Mouse (Mus musculus): Measurements from ENCODE around the gene Rpl6. TPM values are rescaled to one million over a fixed set of nuclear protein-coding genes. Genes with fewer than 3 reads are reported as not detected.
"Not testable (repeated sequence)": the region's sequence is repeated elsewhere in the genome, so short reads cannot be mapped to it uniquely, and the experiment has no call there.

The Rpl6 gene
- polyA plus RNA-seq, 1 experiment from 2014 or later, result 696 TPM

GRCm38 (mm10) chr5:121201739-121202138 lies 2.5 kb upstream of the Rpl6 start:
- DNase-seq (ENCODE audit: low spot score) (peak; percentile 76), ATAC-seq (ENCODE audit: low read depth) (no peak)
- 51% methylated on average over 3 of the region's 3 CpGs for WGBS
- H3K9me3 ChIP-seq (ENCODE audit: control insufficient read depth, low read length), result no peaks in the 10 kb centered on the region
- H3K9ac ChIP-seq (ENCODE audit: low read depth, low read length), result no peak overlapping the region
- H3K4me2 ChIP-seq (ENCODE audit: low read depth, low read length), result no peak overlapping the region
- H3K27ac ChIP-seq (replicated peaks; ENCODE audit: low read depth, low read length), result no peak overlapping the region
- H3K27me3 ChIP-seq (replicated peaks; ENCODE audit: control insufficient read depth, insufficient read depth, low read length), result no peaks in the 10 kb centered on the region
- H3K36me3 ChIP-seq (ENCODE audit: control insufficient read depth, insufficient read depth, low read length), result peaks cover 14% of the 10 kb centered on the region
- H3K4me3 ChIP-seq (ENCODE audit: low read depth, low read length), result no peak overlapping the region
- peaks cover 4% of the 10 kb centered on the region; the same call in 1 of the 2 replicates for H3K4me1 ChIP-seq (ENCODE audit: control insufficient read depth, insufficient read depth, low read length)

GRCm38 (mm10) chr5:121202467-121202866 lies 1.8 kb upstream of the Rpl6 start:
- no peak for DNase-seq (ENCODE audit: low spot score)
- no peaks in the 10 kb centered on the region for H3K27me3 ChIP-seq (replicated peaks; ENCODE audit: control insufficient read depth, insufficient read depth, low read length)
- H3K4me1 ChIP-seq (ENCODE audit: control insufficient read depth, insufficient read depth, low read length), result peaks cover 4% of the 10 kb centered on the region; the same call in 1 of the 2 replicates
- H3K27ac ChIP-seq (replicated peaks; ENCODE audit: low read depth, low read length), result no peak overlapping the region
- peaks cover 22% of the 10 kb centered on the region for H3K36me3 ChIP-seq (ENCODE audit: control insufficient read depth, insufficient read depth, low read length)
- H3K4me3 ChIP-seq (ENCODE audit: low read depth, low read length), result no peak overlapping the region
- 67% methylated on average over 1 of the region's 1 CpGs for WGBS
- no peak for ATAC-seq (ENCODE audit: low read depth)
- no peak overlapping the region for H3K9ac ChIP-seq (ENCODE audit: low read depth, low read length)
- no peak overlapping the region for H3K4me2 ChIP-seq (ENCODE audit: low read depth, low read length)
- H3K9me3 ChIP-seq (ENCODE audit: control insufficient read depth, low read length), result no peaks in the 10 kb centered on the region

GRCm38 (mm10) chr5:121205537-121206130 lies 1.4 kb downstream of the Rpl6 start:
- Histone ChIP-seq H3K36me3 (ENCODE audit: control insufficient read depth, insufficient read depth, low read length) (peaks cover 52% of the 10 kb centered on the region), H3K4me3 (ENCODE audit: low read depth, low read length) (peak overlapping the region; percentile 70), H3K9ac (ENCODE audit: low read depth, low read length) (peak overlapping the region; percentile 97), H3K4me2 (ENCODE audit: low read depth, low read length) (peak overlapping the region; percentile 74)
- H3K9me3 ChIP-seq (ENCODE audit: control insufficient read depth, low read length); H3K27me3 ChIP-seq (replicated peaks; ENCODE audit: control insufficient read depth, insufficient read depth, low read length); DNase-seq (ENCODE audit: low spot score); ATAC-seq (ENCODE audit: low read depth); H3K27ac ChIP-seq (replicated peaks; ENCODE audit: low read depth, low read length); H3K4me1 ChIP-seq (ENCODE audit: control insufficient read depth, insufficient read depth, low read length): not testable (repeated sequence)
- WGBS, result 66% methylated on average over 7 of the region's 10 CpGs

GRCm38 (mm10) chr5:121206540-121206939 lies 2.3 kb downstream of the Rpl6 start:
- 75% methylated on average over 9 of the region's 9 CpGs for WGBS
- H3K4me1 ChIP-seq (ENCODE audit: control insufficient read depth, insufficient read depth, low read length), result peaks cover 4% of the 10 kb centered on the region; the same call in 1 of the 2 replicates
- H3K9ac ChIP-seq (ENCODE audit: low read depth, low read length), result peak overlapping the region; percentile 97; the same call in 1 of the 2 replicates
- H3K9me3 ChIP-seq (ENCODE audit: control insufficient read depth, low read length), result no peaks in the 10 kb centered on the region
- H3K36me3 ChIP-seq (ENCODE audit: control insufficient read depth, insufficient read depth, low read length), result peaks cover 61% of the 10 kb centered on the region
- H3K4me2 ChIP-seq (ENCODE audit: low read depth, low read length), result peak overlapping the region; percentile 74
- ATAC-seq (ENCODE audit: low read depth) (no peak), DNase-seq (ENCODE audit: low spot score) (no peak)
- no peaks in the 10 kb centered on the region for H3K27me3 ChIP-seq (replicated peaks; ENCODE audit: control insufficient read depth, insufficient read depth, low read length)
- H3K27ac ChIP-seq (replicated peaks; ENCODE audit: low read depth, low read length), result no peak overlapping the region
- peak overlapping the region; percentile 70; the same call in 1 of the 2 replicates for H3K4me3 ChIP-seq (ENCODE audit: low read depth, low read length)

- Histone ChIP-seq H3K36me3 (ENCODE audit: control insufficient read depth, insufficient read depth, low read length) (peaks cover 65% of the 10 kb centered on the region), H3K4me2 (ENCODE audit: low read depth, low read length) (no peak overlapping the region)
- no peak for ATAC-seq (ENCODE audit: low read depth)
Observed at GRCm38 (mm10) chr5:121206984-121207383, 2.7 kb downstream of the Rpl6 start.

GRCm38 (mm10) chr5:121209755-121210600 lies 5.7 kb downstream of the Rpl6 start:
- Histone ChIP-seq H3K36me3 (ENCODE audit: control insufficient read depth, insufficient read depth, low read length) (peaks cover 74% of the 10 kb centered on the region), H3K4me3 (ENCODE audit: low read depth, low read length) (no peak overlapping the region), H3K27ac (replicated peaks; ENCODE audit: low read depth, low read length) (no peak overlapping the region), H3K9ac (ENCODE audit: low read depth, low read length) (no peak overlapping the region), H3K4me2 (ENCODE audit: low read depth, low read length) (no peak overlapping the region), H3K9me3 (ENCODE audit: control insufficient read depth, low read length) (no peaks in the 10 kb centered on the region), H3K27me3 (replicated peaks; ENCODE audit: control insufficient read depth, insufficient read depth, low read length) (no peaks in the 10 kb centered on the region), H3K4me1 (ENCODE audit: control insufficient read depth, insufficient read depth, low read length) (peaks cover 4% of the 10 kb centered on the region; the same call in 1 of the 2 replicates)
- DNase-seq (ENCODE audit: low spot score) (no peak), ATAC-seq (ENCODE audit: low read depth) (0 out of 2 replicates have a peak, but pooled peaks have one; percentile 10)
- WGBS, result 89% methylated on average over 9 of the region's 9 CpGs

More at GRCm38 (mm10) chr5:121206984-121207383, 2.7 kb downstream of the Rpl6 start:
- no peak for DNase-seq (ENCODE audit: low spot score)
- Histone ChIP-seq H3K4me1 (ENCODE audit: control insufficient read depth, insufficient read depth, low read length) (peaks cover 4% of the 10 kb centered on the region; the same call in 1 of the 2 replicates), H3K9me3 (ENCODE audit: control insufficient read depth, low read length) (no peaks in the 10 kb centered on the region), H3K27ac (replicated peaks; ENCODE audit: low read depth, low read length) (no peak overlapping the region), H3K9ac (ENCODE audit: low read depth, low read length) (no peak overlapping the region), H3K4me3 (ENCODE audit: low read depth, low read length) (no peak overlapping the region), H3K27me3 (replicated peaks; ENCODE audit: control insufficient read depth, insufficient read depth, low read length) (no peaks in the 10 kb centered on the region)
- WGBS, result 78% methylated on average over 3 of the region's 3 CpGs

- Histone ChIP-seq H3K9ac (ENCODE audit: low read depth, low read length) (no peak overlapping the region), H3K4me3 (ENCODE audit: low read depth, low read length) (no peak overlapping the region), H3K4me2 (ENCODE audit: low read depth, low read length) (no peak overlapping the region), H3K36me3 (ENCODE audit: control insufficient read depth, insufficient read depth, low read length) (peaks cover 71% of the 10 kb centered on the region), H3K27ac (replicated peaks; ENCODE audit: low read depth, low read length) (no peak overlapping the region), H3K4me1 (ENCODE audit: control insufficient read depth, insufficient read depth, low read length) (peaks cover 4% of the 10 kb centered on the region; the same call in 1 of the 2 replicates), H3K27me3 (replicated peaks; ENCODE audit: control insufficient read depth, insufficient read depth, low read length) (no peaks in the 10 kb centered on the region), H3K9me3 (ENCODE audit: control insufficient read depth, low read length) (no peaks in the 10 kb centered on the region)
- DNase-seq (ENCODE audit: low spot score) (no peak), ATAC-seq (ENCODE audit: low read depth) (0 out of 2 replicates have a peak, but pooled peaks have one; percentile 2)
- 85% methylated on average over 1 of the region's 1 CpGs for WGBS
Observed at GRCm38 (mm10) chr5:121210601-121210924, 6.3 kb downstream of the Rpl6 start.

- no peaks in the 10 kb centered on the region for H3K9me3 ChIP-seq (ENCODE audit: control insufficient read depth, low read length)
- peaks cover 56% of the 10 kb centered on the region for H3K36me3 ChIP-seq (ENCODE audit: control insufficient read depth, insufficient read depth, low read length)
- no peak for ATAC-seq (ENCODE audit: low read depth)
- 90% methylated on average over 6 of the region's 6 CpGs for WGBS
- no peak for DNase-seq (ENCODE audit: low spot score)
- no peak overlapping the region for H3K4me3 ChIP-seq (ENCODE audit: low read depth, low read length)
- no peaks in the 10 kb centered on the region for H3K27me3 ChIP-seq (replicated peaks; ENCODE audit: control insufficient read depth, insufficient read depth, low read length)
- H3K27ac ChIP-seq (replicated peaks; ENCODE audit: low read depth, low read length), result no peak overlapping the region
- no peak overlapping the region for H3K9ac ChIP-seq (ENCODE audit: low read depth, low read length)
- H3K4me2 ChIP-seq (ENCODE audit: low read depth, low read length), result no peak overlapping the region
- no peaks in the 10 kb centered on the region for H3K4me1 ChIP-seq (ENCODE audit: control insufficient read depth, insufficient read depth, low read length)
Observed at GRCm38 (mm10) chr5:121212108-121212507, 7.8 kb downstream of the Rpl6 start.
